Mouse (Mus musculus) layer of hippocampus, adult 11-12 months (tissue): ENCODE data around the gene Adamts12.
A peak's percentile ranks its signal among the peaks of the same experiment; 100 is the strongest.

Source experiments
- DNase-seq: peaks from one replicate; pipeline ENCODE4 v3.0.0; 2022; ENCODE audit warnings: low spot score

The Adamts12 gene

GRCm38 (mm10) chr15:11165883-11166282 lies 101.3 kb downstream of the Adamts12 start:
- no peak for DNase-seq

GRCm38 (mm10) chr15:11173884-11174470 lies 109.4 kb downstream of the Adamts12 start:
- no peak for DNase-seq

- DNase-seq: no peak
These were observed 110.3 kb downstream of the Adamts12 start for GRCm38 (mm10) chr15:11174842-11175241.

- no peak for DNase-seq
These were observed 112.9 kb downstream of the Adamts12 start for GRCm38 (mm10) chr15:11177448-11177847.

GRCm38 (mm10) chr15:11179751-11180169 lies 115.2 kb downstream of the Adamts12 start:
- DNase-seq: no peak

- DNase-seq: no peak
These were observed 122.1 kb downstream of the Adamts12 start for GRCm38 (mm10) chr15:11186711-11187110.

GRCm38 (mm10) chr15:11190447-11190846 lies 125.9 kb downstream of the Adamts12 start:
- no peak for DNase-seq

- DNase-seq: no peak
These were observed 128.2 kb downstream of the Adamts12 start for GRCm38 (mm10) chr15:11192762-11193161.

- peak; percentile 5 for DNase-seq
These were observed 132.5 kb downstream of the Adamts12 start for GRCm38 (mm10) chr15:11197051-11197450.

GRCm38 (mm10) chr15:11198246-11198795 lies 133.7 kb downstream of the Adamts12 start:
- no peak for DNase-seq

- DNase-seq: no peak
These were observed 138.5 kb downstream of the Adamts12 start for GRCm38 (mm10) chr15:11203084-11203483.

- DNase-seq: no peak
These were observed 140.3 kb downstream of the Adamts12 start for GRCm38 (mm10) chr15:11204934-11205333.

GRCm38 (mm10) chr15:11210976-11211375 lies 146.4 kb downstream of the Adamts12 start:
- DNase-seq: no peak

GRCm38 (mm10) chr15:11233906-11234632 lies 169.5 kb downstream of the Adamts12 start:
- no peak for DNase-seq

- DNase-seq: peak; percentile 16
These were observed 175.8 kb downstream of the Adamts12 start for GRCm38 (mm10) chr15:11240406-11240805.

- no peak for DNase-seq
These were observed 176.7 kb downstream of the Adamts12 start for GRCm38 (mm10) chr15:11241288-11241687.

- no peak for DNase-seq
These were observed 181.8 kb downstream of the Adamts12 start for GRCm38 (mm10) chr15:11246402-11246801.

GRCm38 (mm10) chr15:11279273-11280080 lies 214.9 kb downstream of the Adamts12 start:
- DNase-seq: no peak

- DNase-seq: no peak
These were observed 216.2 kb downstream of the Adamts12 start for GRCm38 (mm10) chr15:11280689-11281264.

GRCm38 (mm10) chr15:11283171-11283570 lies 218.6 kb downstream of the Adamts12 start:
- DNase-seq: no peak

- no peak for DNase-seq
These were observed 223.2 kb downstream of the Adamts12 start for GRCm38 (mm10) chr15:11287780-11288179.

- DNase-seq: no peak
These were observed 227.7 kb downstream of the Adamts12 start for GRCm38 (mm10) chr15:11292246-11292645.
